Mouse (Mus musculus): ENCODE results near the gene Gabrr3.
A peak's percentile ranks its signal among the peaks of the same experiment; 100 is the strongest.

- peak; percentile 23 for TF ChIP-seq CTCF (conservative IDR thresholded peaks at IDR 0.05; ENCODE audit: low read length)
- TF ChIP-seq NANOG (IDR thresholded peaks at IDR 0.05; ENCODE audit: borderline replicate concordance, low read length) = no peak
- no peak for TF ChIP-seq POU5F1 (IDR thresholded peaks at IDR 0.05; ENCODE audit: borderline replicate concordance, low read length)
These were observed 6.0 kb upstream of the Gabrr3 start for GRCm38 (mm10) chr16:59401102-59401501.

Measured in E14TG2a.4 (cell line).